Mouse (Mus musculus) 3134 (cell line): Measurements from ENCODE around the gene Cep135.

ENCODE experiments used
- DNase-seq: peaks from one replicate; pipeline ENCODE4 v3.0.0-alpha.2; 2011; ENCODE audit warnings: low spot score; ENCODE audit not compliant: insufficient read length; ENCODE audit errors: extremely low read depth

Cep135 gene

GRCm38 (mm10) chr5:76588551-76589283, at the start of gene Cep135:
Gene Cep135 (plus strand): TSS chr5:76588698.
- DNase-seq: peak; percentile 80

- peak; percentile 40 for DNase-seq
These were observed 48.3 kb upstream of the Cep135 start for GRCm38 (mm10) chr5:76540181-76540580.

GRCm38 (mm10) chr5:76540842-76541241, 47.7 kb upstream of the Cep135 start:
- no peak for DNase-seq

- no peak for DNase-seq
These were observed 45.3 kb upstream of the Cep135 start for GRCm38 (mm10) chr5:76543200-76543599.

GRCm38 (mm10) chr5:76550426-76550825, 38.1 kb upstream of the Cep135 start:
- no peak for DNase-seq

GRCm38 (mm10) chr5:76565321-76565720, 23.2 kb upstream of the Cep135 start:
- DNase-seq: peak; percentile 29

GRCm38 (mm10) chr5:76574251-76574650, 14.2 kb upstream of the Cep135 start:
- peak; percentile 7 for DNase-seq

- DNase-seq: no peak
These were observed 11.5 kb upstream of the Cep135 start for GRCm38 (mm10) chr5:76577026-76577425.

- no peak for DNase-seq
These were observed 3.1 kb upstream of the Cep135 start for GRCm38 (mm10) chr5:76585378-76585777.

GRCm38 (mm10) chr5:76589311-76589710, 813 bp downstream of the Cep135 start:
- DNase-seq: no peak

GRCm38 (mm10) chr5:76590009-76590408, 1.5 kb downstream of the Cep135 start:
- no peak for DNase-seq

- no peak for DNase-seq
These were observed 3.4 kb downstream of the Cep135 start for GRCm38 (mm10) chr5:76591885-76592284.

- DNase-seq: no peak
These were observed 21.3 kb downstream of the Cep135 start for GRCm38 (mm10) chr5:76609702-76610370.

GRCm38 (mm10) chr5:76612867-76613499, 24.5 kb downstream of the Cep135 start:
- DNase-seq: no peak

GRCm38 (mm10) chr5:76615276-76615675, 26.8 kb downstream of the Cep135 start:
- no peak for DNase-seq

- no peak for DNase-seq
These were observed 27.8 kb downstream of the Cep135 start for GRCm38 (mm10) chr5:76616196-76616747.

- DNase-seq: no peak
These were observed 30.3 kb downstream of the Cep135 start for GRCm38 (mm10) chr5:76618750-76619149.

GRCm38 (mm10) chr5:76623759-76624158, 35.3 kb downstream of the Cep135 start:
- no peak for DNase-seq

- DNase-seq: no peak
These were observed 39.3 kb downstream of the Cep135 start for GRCm38 (mm10) chr5:76627770-76628169.

GRCm38 (mm10) chr5:76634012-76634411, 45.5 kb downstream of the Cep135 start:
- no peak for DNase-seq

GRCm38 (mm10) chr5:76635592-76635991, 47.1 kb downstream of the Cep135 start:
- no peak for DNase-seq
